ENCODE assay signal across 9 mouse cellular contexts in genomic region chr1:134493956-134494355, GRCm38 (mm10). TPM values are rescaled to one million over a fixed set of nuclear protein-coding genes. Genes with fewer than 3 reads are reported as not detected.
DNase-seq lines count a peak whose midpoint lies in the region; ATAC-seq and TF ChIP-seq lines count a peak whose summit lies in the region.
"Had no signal": no experiment of that assay in that cellular context is flagged by ENCODE, and none has a peak within 500 bp of the region (broad histone marks: within the 10 kb centered on the region; RNA-seq: fewer than 3 reads in every experiment).

No protein-coding gene starts in this region.

- H3K9ac ChIP-seq in liver, adult 2 months (ENCODE audit: low read depth, low read length): peak overlapping the region; percentile 76
- H3K9ac ChIP-seq in limb, embryonic 12.5 days (replicated peaks): peak overlapping the region; percentile 64; the same call in 1 of the 2 replicates
- H3K9ac ChIP-seq in neural tube, embryonic 15.5 days (replicated peaks): peak overlapping the region; percentile 53

- H3K36me3 ChIP-seq in liver, adult 2 months (ENCODE audit: control insufficient read depth, insufficient read depth, low read length): peaks cover 10% of the 10 kb centered on the region
- peaks cover 31% of the 10 kb centered on the region for H3K36me3 ChIP-seq in limb, embryonic 12.5 days
- peaks cover 16% of the 10 kb centered on the region for H3K36me3 ChIP-seq in neural tube, embryonic 15.5 days

- H3K27me3 ChIP-seq in liver, adult 2 months (ENCODE audit: control insufficient read depth, insufficient read depth, low read length): no peaks in the 10 kb centered on the region
- H3K27me3 ChIP-seq in limb, embryonic 12.5 days: no peaks in the 10 kb centered on the region
- H3K27me3 ChIP-seq in neural tube, embryonic 15.5 days (replicated peaks): no peaks in the 10 kb centered on the region

- no peak for DNase-seq in liver, adult 2 months (ENCODE audit: extremely low read depth, low read depth, low spot score)
- no peak for DNase-seq in liver
- DNase-seq in right cerebral cortex, postnatal 36 days (ENCODE audit: low spot score in 2 of 2): no peak
- no peak for DNase-seq in layer of hippocampus, postnatal 25 days (ENCODE audit: extremely low spot score in 1 of 2, low spot score in 1 of 2)

- peak overlapping the region; percentile 47 for H3K27ac ChIP-seq in liver, adult 2 months (replicated peaks; ENCODE audit: insufficient read depth, low read depth, low read length)
- peak overlapping the region; percentile 72 for H3K27ac ChIP-seq in embryonic fibroblast, embryonic 13.5 days (ENCODE audit: insufficient read depth, low read length)
- peak overlapping the region; percentile 92 for H3K27ac ChIP-seq in limb, embryonic 12.5 days
- peak overlapping the region; percentile 90 for H3K27ac ChIP-seq in neural tube, embryonic 15.5 days (replicated peaks)

- H3K4me3 ChIP-seq in liver, adult 2 months (ENCODE audit: insufficient read depth, low read depth, low read length): peak overlapping the region; percentile 80
- peak overlapping the region; percentile 43 for H3K4me3 ChIP-seq in embryonic fibroblast, embryonic 13.5 days (ENCODE audit: insufficient read depth, low read length)
- H3K4me3 ChIP-seq in limb, embryonic 12.5 days (replicated peaks): peak overlapping the region; percentile 72
- peak overlapping the region; percentile 55 for H3K4me3 ChIP-seq in neural tube, embryonic 15.5 days (replicated peaks)

- TF ChIP-seq CTCF in liver, adult 2 months (IDR thresholded peaks at IDR 0.05; ENCODE audit: low read depth, low read length): no peak
- TF ChIP-seq CTCF in embryonic fibroblast, embryonic 13.5 days (IDR thresholded peaks at IDR 0.05; ENCODE audit: borderline replicate concordance, insufficient read depth, low read length): no peak

- no peak for TF ChIP-seq POLR2A in liver, adult 2 months (IDR thresholded peaks at IDR 0.05; ENCODE audit: extremely low read depth, insufficient read depth, low read length)
- no peak; the same call in 1 of the 2 replicates for TF ChIP-seq POLR2A in embryonic fibroblast, embryonic 13.5 days (IDR thresholded peaks at IDR 0.05; ENCODE audit: low read depth, low read length)

- peaks cover 13% of the 10 kb centered on the region; the same call in 1 of the 2 replicates for H3K79me2 ChIP-seq in liver, adult 2 months (ENCODE audit: control insufficient read depth, insufficient read depth, low read length)

- peak overlapping the region; percentile 64 for H3K4me2 ChIP-seq in limb, embryonic 12.5 days
- peak overlapping the region; percentile 75 for H3K4me2 ChIP-seq in neural tube, embryonic 15.5 days

- no peak; the same call in 1 of the 2 replicates for ATAC-seq in limb, embryonic 12.5 days (ENCODE audit: insufficient number of reproducible peaks, insufficient read depth, low FRiP score, low TSS enrichment, low read depth)
- ATAC-seq in neural tube, embryonic 15.5 days (ENCODE audit: low FRiP score): peak; percentile 37; the same call in 1 of the 2 replicates
- ATAC-seq in activated CD4-positive, CD25-positive, alpha-beta regulatory T cell, adult 4 months: no peak

- H3K9me3 ChIP-seq in limb, embryonic 12.5 days: no peaks in the 10 kb centered on the region
- no peaks in the 10 kb centered on the region for H3K9me3 ChIP-seq in neural tube, embryonic 15.5 days (replicated peaks)

- H3K4me1 ChIP-seq in liver, adult 2 months (ENCODE audit: control insufficient read depth, insufficient read depth, low read length): peaks cover 4% of the 10 kb centered on the region; the same call in 1 of the 2 replicates
- H3K4me1 ChIP-seq in embryonic fibroblast, embryonic 13.5 days (ENCODE audit: control insufficient read depth, insufficient read depth, low read length): peaks cover 4% of the 10 kb centered on the region
- H3K4me1 ChIP-seq in limb, embryonic 12.5 days (replicated peaks): peaks cover 14% of the 10 kb centered on the region
- peaks cover 20% of the 10 kb centered on the region for H3K4me1 ChIP-seq in neural tube, embryonic 15.5 days

- 11% methylated on average over 5 of the region's 5 CpGs for WGBS in liver, adult 2 months
- WGBS in limb, embryonic 12.5 days: 30% methylated on average over 5 of the region's 5 CpGs
- WGBS in neural tube, embryonic 15.5 days: 21% methylated on average over 5 of the region's 5 CpGs

RNA-seq across cellular contexts. Expression of gene Rabif, which starts 0.5 kb away (rescaled TPM):
- total RNA-seq in liver, adult 2 months (2014; rRNA removed): 5.9 and 6.9 TPM in 2 replicates
- polyA plus RNA-seq in liver, adult 2 months (2012; rRNA removed): 9.8 and 10.6 TPM in 2 replicates
- 21.5 and 22.7 TPM in 2 replicates for polyA plus RNA-seq in embryonic fibroblast, embryonic 13.5 days (2011; ENCODE audit: insufficient read length, low read depth, missing spikeins)
- polyA plus RNA-seq in limb, embryonic 12.5 days (2016; fragmentation: Nextera tagmentation; extraction: Ambion mirVana): 32.6 and 34.1 TPM in 2 replicates
- polyA plus RNA-seq in neural tube, embryonic 15.5 days (2015; fragmentation: Nextera tagmentation; extraction: Ambion mirVana): 70.1 and 76.8 TPM in 2 replicates
- polyA plus RNA-seq in activated CD4-positive, CD25-positive, alpha-beta regulatory T cell, adult 4 months (2017; shearing (Covaris generic)): 10 to 100 TPM; 34.2 to 42.6 TPM
- total RNA-seq in layer of hippocampus, postnatal 25 days (2021): 10 to 100 TPM; 23.6 to 28.2 TPM

RNA-seq across cellular contexts. Expression of gene Klhl12, which starts 38.6 kb away (rescaled TPM):
- 8.8 and 9.9 TPM in 2 replicates for total RNA-seq in liver, adult 2 months (2014; rRNA removed)
- 4.5 and 5.1 TPM in 2 replicates for polyA plus RNA-seq in liver, adult 2 months (2012; rRNA removed)
- 14.0 and 16.4 TPM in 2 replicates for polyA plus RNA-seq in embryonic fibroblast, embryonic 13.5 days (2011; ENCODE audit: insufficient read length, low read depth, missing spikeins)
- polyA plus RNA-seq in limb, embryonic 12.5 days (2016; fragmentation: Nextera tagmentation; extraction: Ambion mirVana): 35.0 and 37.8 TPM in 2 replicates
- polyA plus RNA-seq in neural tube, embryonic 15.5 days (2015; fragmentation: Nextera tagmentation; extraction: Ambion mirVana): 35.6 and 36.7 TPM in 2 replicates
- polyA plus RNA-seq in activated CD4-positive, CD25-positive, alpha-beta regulatory T cell, adult 4 months (2017; shearing (Covaris generic)): 10 to 100 TPM; 10.7 to 12.2 TPM
- total RNA-seq in layer of hippocampus, postnatal 25 days (2021): 10 to 100 TPM; 40.2 to 43.8 TPM

RNA-seq across cellular contexts. Expression of gene Mgat4e, which starts 55.5 kb away (rescaled TPM):
- not detected in 2 replicates for total RNA-seq in liver, adult 2 months (2014; rRNA removed)
- polyA plus RNA-seq in liver, adult 2 months (2012; rRNA removed): not detected in 2 replicates
- not detected in 2 replicates for polyA plus RNA-seq in embryonic fibroblast, embryonic 13.5 days (2011; ENCODE audit: insufficient read length, low read depth, missing spikeins)
- polyA plus RNA-seq in limb, embryonic 12.5 days (2016; fragmentation: Nextera tagmentation; extraction: Ambion mirVana): not detected in 2 replicates
- polyA plus RNA-seq in neural tube, embryonic 15.5 days (2015; fragmentation: Nextera tagmentation; extraction: Ambion mirVana): not detected in 2 replicates
- not detected for polyA plus RNA-seq in activated CD4-positive, CD25-positive, alpha-beta regulatory T cell, adult 4 months (2017; shearing (Covaris generic))
- not detected for total RNA-seq in layer of hippocampus, postnatal 25 days (2021)
- polyA plus RNA-seq: large intestine, adult 2 months had no signal
